Mouse (Mus musculus) megakaryocyte-erythroid progenitor cell, adult 5-6 weeks (primary cell): ENCODE measurements around the gene Hba-a2. TPM values are rescaled to one million over a fixed set of nuclear protein-coding genes. Genes with fewer than 3 reads are reported as not detected.

Experiments
- total RNA-seq, 2 experiments: library from RNA; stranded (forward) in 1 of 2; stranded (reverse) in 1 of 2; fragments of 200-1000, 215-1000 nt in 1 of 2; fragments of >200 nt in 1 of 2; fragmentation: Nextera tagmentation in 1 of 2; gene quantifications; 2 replicates each; pipeline ENCODE4 v1.2.3; 2014 to 2017

Gene Hba-a2
- total RNA-seq, 2 experiments from 2014 or later: 343 to 358 TPM

Other genes starting within 250 kb of the Hba-a2 start
- not detected in 2 replicates for gene Il9r, start 96.2 kb upstream of the Hba-a2 start, total RNA-seq (2014; fragmentation: Nextera tagmentation)
- gene Il9r, start 96.2 kb upstream of the Hba-a2 start, total RNA-seq (2017): 0.19 TPM in 1 of 2 replicates, not detected in the other
- 44.9 and 56.4 TPM in 2 replicates for gene Snrnp25, start 91.1 kb upstream of the Hba-a2 start, total RNA-seq (2014; fragmentation: Nextera tagmentation)
- gene Snrnp25, start 91.1 kb upstream of the Hba-a2 start, total RNA-seq (2017): 42.0 and 59.1 TPM in 2 replicates
- gene Rhbdf1, start 74.2 kb upstream of the Hba-a2 start, total RNA-seq (2014; fragmentation: Nextera tagmentation): 0.87 TPM in 1 of 2 replicates, not detected in the other
- gene Rhbdf1, start 74.2 kb upstream of the Hba-a2 start, total RNA-seq (2017): 0.76 TPM in 1 of 2 replicates, not detected in the other
- 11.1 and 18.5 TPM in 2 replicates for gene Mpg, start 70.0 kb upstream of the Hba-a2 start, total RNA-seq (2014; fragmentation: Nextera tagmentation)
- gene Mpg, start 70.0 kb upstream of the Hba-a2 start, total RNA-seq (2017): 8.9 and 10.8 TPM in 2 replicates
- gene Nprl3, start 28.8 kb upstream of the Hba-a2 start, total RNA-seq (2014; fragmentation: Nextera tagmentation): 45.7 and 65.0 TPM in 2 replicates
- 12.9 and 35.6 TPM in 2 replicates for gene Nprl3, start 28.8 kb upstream of the Hba-a2 start, total RNA-seq (2017)
- not detected in 2 replicates for gene Hba-x, start 20.1 kb upstream of the Hba-a2 start, total RNA-seq (2014; fragmentation: Nextera tagmentation)
- not detected in 2 replicates for gene Hba-x, start 20.1 kb upstream of the Hba-a2 start, total RNA-seq (2017)
- gene Hba-a1, start 13.0 kb upstream of the Hba-a2 start, total RNA-seq (2014; fragmentation: Nextera tagmentation): 247 and 283 TPM in 2 replicates
- gene Hba-a1, start 13.0 kb upstream of the Hba-a2 start, total RNA-seq (2017): 19.7 and 99.3 TPM in 2 replicates
- not detected in 2 replicates for gene Hbq1b, start 9.5 kb upstream of the Hba-a2 start, total RNA-seq (2014; fragmentation: Nextera tagmentation)
- not detected in 2 replicates for gene Hbq1b, start 9.5 kb upstream of the Hba-a2 start, total RNA-seq (2017)
- gene Hbq1a, start 3.6 kb downstream of the Hba-a2 start, total RNA-seq (2014; fragmentation: Nextera tagmentation): not detected in 2 replicates
- gene Hbq1a, start 3.6 kb downstream of the Hba-a2 start, total RNA-seq (2017): not detected in 2 replicates
- gene Sh3pxd2b, start 51.3 kb downstream of the Hba-a2 start, total RNA-seq (2014; fragmentation: Nextera tagmentation): 0.99 and 1.9 TPM in 2 replicates
- gene Sh3pxd2b, start 51.3 kb downstream of the Hba-a2 start, total RNA-seq (2017): 0.52 and 0.57 TPM in 2 replicates
- gene Ubtd2, start 158.9 kb downstream of the Hba-a2 start, total RNA-seq (2014; fragmentation: Nextera tagmentation): 8.2 and 8.8 TPM in 2 replicates
- gene Ubtd2, start 158.9 kb downstream of the Hba-a2 start, total RNA-seq (2017): 6.4 TPM in 1 of 2 replicates, not detected in the other
- gene Efcab9, start 235.6 kb downstream of the Hba-a2 start, total RNA-seq (2014; fragmentation: Nextera tagmentation): not detected in 2 replicates
- not detected in 2 replicates for gene Efcab9, start 235.6 kb downstream of the Hba-a2 start, total RNA-seq (2017)
- gene Stk10, start 236.8 kb downstream of the Hba-a2 start, total RNA-seq (2014; fragmentation: Nextera tagmentation): 11.3 and 16.1 TPM in 2 replicates
- gene Stk10, start 236.8 kb downstream of the Hba-a2 start, total RNA-seq (2017): 8.7 and 11.2 TPM in 2 replicates